Mouse (Mus musculus): ENCODE measurements around the gene Ppp1r10. TPM values are rescaled to one million over a fixed set of nuclear protein-coding genes. Genes with fewer than 3 reads are reported as not detected.
A peak's percentile ranks its signal among the peaks of the same experiment; 100 is the strongest.

The Ppp1r10 gene
- polyA plus RNA-seq, 1 experiment from 2014 or later = 26.9 TPM

- WGBS (ENCODE audit: insufficient replicate concordance) = 67% methylated on average over 8 of the region's 8 CpGs
- no peaks in the 10 kb centered on the region; the same call in 1 of the 2 replicates for H3K9me3 ChIP-seq (replicated peaks; ENCODE audit: control insufficient read depth, low read length)
- H3K4me1 ChIP-seq (ENCODE audit: control insufficient read depth, insufficient read depth, low read length) = peaks cover 35% of the 10 kb centered on the region
- ATAC-seq (replicated peaks; ENCODE audit: insufficient number of reproducible peaks, low FRiP score, low TSS enrichment) = no peak
- peak overlapping the region; percentile 83 for H3K27ac ChIP-seq (ENCODE audit: low read depth, low read length)
- peak overlapping the region; percentile 49 for H3K4me3 ChIP-seq (ENCODE audit: low read depth, low read length)
- H3K4me2 ChIP-seq = peak overlapping the region; percentile 98
- no peaks in the 10 kb centered on the region for H3K27me3 ChIP-seq (ENCODE audit: control insufficient read depth, insufficient read depth, low read length)
- peaks cover 20% of the 10 kb centered on the region for H3K36me3 ChIP-seq (ENCODE audit: control insufficient read depth, insufficient read depth, low read length)
- H3K9ac ChIP-seq (ENCODE audit: low read depth, low read length) = peak overlapping the region; percentile 90; the same call in 1 of the 2 replicates
Observed at GRCm38 (mm10) chr17:35870884-35871696, 45.1 kb upstream of the Ppp1r10 start.

DNA sequence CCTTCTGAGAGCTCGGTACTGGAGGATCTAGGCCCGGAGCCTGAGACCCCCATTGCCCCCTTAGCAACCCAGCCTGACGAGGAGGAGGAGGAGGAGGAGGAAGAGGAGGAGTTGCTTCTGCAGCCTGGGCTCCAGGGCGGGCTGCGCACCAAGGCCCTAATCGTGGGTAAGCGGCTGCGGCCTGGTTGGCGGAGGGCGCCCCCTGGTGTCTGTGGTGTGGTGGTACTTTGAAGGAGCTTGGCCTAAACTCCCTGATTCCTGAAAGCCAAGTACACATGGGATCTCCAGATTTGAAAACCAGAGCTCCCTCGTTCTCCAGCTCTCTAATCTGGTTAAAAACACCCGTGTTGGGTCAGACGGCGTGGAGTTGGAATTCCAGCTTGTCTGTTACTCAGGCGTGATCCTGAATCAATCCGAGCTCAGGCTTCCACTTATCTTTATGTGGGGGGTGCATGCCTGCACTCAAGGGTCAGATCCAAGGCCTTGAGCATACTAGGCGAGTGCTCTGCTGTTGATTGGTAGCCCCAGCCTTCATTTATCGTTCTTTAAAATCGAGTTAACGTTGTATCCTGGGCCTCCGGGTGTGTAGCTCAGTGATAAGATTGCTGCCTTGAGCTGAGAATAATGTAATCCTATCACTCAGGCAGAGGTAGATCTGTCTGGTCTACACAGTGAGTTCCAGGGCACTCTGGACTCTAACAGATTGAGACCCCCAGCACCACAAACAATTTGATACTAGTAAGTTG lies 42.3 kb upstream of the Ppp1r10 start:
- H3K36me3 ChIP-seq (ENCODE audit: control insufficient read depth, insufficient read depth, low read length) = peaks cover 23% of the 10 kb centered on the region
- peak overlapping the region; percentile 40 for H3K4me2 ChIP-seq
- peak overlapping the region; percentile 46; the same call in 1 of the 2 replicates for H3K9ac ChIP-seq (ENCODE audit: low read depth, low read length)
- no peak overlapping the region for H3K27ac ChIP-seq (ENCODE audit: low read depth, low read length)
- ATAC-seq (replicated peaks; ENCODE audit: insufficient number of reproducible peaks, low FRiP score, low TSS enrichment) = peak; percentile 25; the same call in 1 of the 2 replicates
- H3K4me3 ChIP-seq (ENCODE audit: low read depth, low read length) = peak overlapping the region; percentile 16; the same call in 1 of the 2 replicates
- 25% methylated on average over 21 of the region's 21 CpGs for WGBS (ENCODE audit: insufficient replicate concordance)
- H3K27me3 ChIP-seq (ENCODE audit: control insufficient read depth, insufficient read depth, low read length) = no peaks in the 10 kb centered on the region
- no peaks in the 10 kb centered on the region; the same call in 1 of the 2 replicates for H3K9me3 ChIP-seq (replicated peaks; ENCODE audit: control insufficient read depth, low read length)
- peaks cover 24% of the 10 kb centered on the region for H3K4me1 ChIP-seq (ENCODE audit: control insufficient read depth, insufficient read depth, low read length)

DNA sequence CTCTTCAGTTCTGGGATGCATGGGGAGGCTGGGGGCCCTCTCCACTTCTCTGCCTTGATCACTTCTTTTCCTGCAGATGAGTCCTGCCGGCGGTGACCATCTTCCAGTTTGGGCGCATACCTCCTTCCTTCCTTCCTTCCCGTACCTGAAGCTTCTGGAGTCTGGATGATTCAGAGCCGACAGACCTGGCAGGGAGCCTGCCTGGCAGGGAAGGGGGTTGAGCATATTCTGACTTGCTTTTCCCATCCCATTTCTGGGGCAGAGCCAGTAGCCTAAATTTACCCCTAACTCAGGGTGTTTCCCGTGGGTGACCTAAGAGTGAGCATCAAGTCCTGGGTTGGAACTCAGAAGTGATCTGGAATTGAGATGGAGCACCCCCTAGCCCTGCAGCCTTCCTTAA lies 41.5 kb upstream of the Ppp1r10 start:
- Histone ChIP-seq H3K36me3 (ENCODE audit: control insufficient read depth, insufficient read depth, low read length) (peaks cover 23% of the 10 kb centered on the region), H3K27ac (ENCODE audit: low read depth, low read length) (no peak overlapping the region), H3K4me3 (ENCODE audit: low read depth, low read length) (no peak overlapping the region), H3K27me3 (ENCODE audit: control insufficient read depth, insufficient read depth, low read length) (no peaks in the 10 kb centered on the region), H3K9me3 (replicated peaks; ENCODE audit: control insufficient read depth, low read length) (no peaks in the 10 kb centered on the region; the same call in 1 of the 2 replicates), H3K4me2 (no peak overlapping the region), H3K9ac (ENCODE audit: low read depth, low read length) (no peak overlapping the region), H3K4me1 (ENCODE audit: control insufficient read depth, insufficient read depth, low read length) (peaks cover 20% of the 10 kb centered on the region; the same call in 1 of the 2 replicates)
- no peak for ATAC-seq (replicated peaks; ENCODE audit: insufficient number of reproducible peaks, low FRiP score, low TSS enrichment)
- WGBS (ENCODE audit: insufficient replicate concordance) = 82% methylated on average over 6 of the region's 6 CpGs

DNA sequence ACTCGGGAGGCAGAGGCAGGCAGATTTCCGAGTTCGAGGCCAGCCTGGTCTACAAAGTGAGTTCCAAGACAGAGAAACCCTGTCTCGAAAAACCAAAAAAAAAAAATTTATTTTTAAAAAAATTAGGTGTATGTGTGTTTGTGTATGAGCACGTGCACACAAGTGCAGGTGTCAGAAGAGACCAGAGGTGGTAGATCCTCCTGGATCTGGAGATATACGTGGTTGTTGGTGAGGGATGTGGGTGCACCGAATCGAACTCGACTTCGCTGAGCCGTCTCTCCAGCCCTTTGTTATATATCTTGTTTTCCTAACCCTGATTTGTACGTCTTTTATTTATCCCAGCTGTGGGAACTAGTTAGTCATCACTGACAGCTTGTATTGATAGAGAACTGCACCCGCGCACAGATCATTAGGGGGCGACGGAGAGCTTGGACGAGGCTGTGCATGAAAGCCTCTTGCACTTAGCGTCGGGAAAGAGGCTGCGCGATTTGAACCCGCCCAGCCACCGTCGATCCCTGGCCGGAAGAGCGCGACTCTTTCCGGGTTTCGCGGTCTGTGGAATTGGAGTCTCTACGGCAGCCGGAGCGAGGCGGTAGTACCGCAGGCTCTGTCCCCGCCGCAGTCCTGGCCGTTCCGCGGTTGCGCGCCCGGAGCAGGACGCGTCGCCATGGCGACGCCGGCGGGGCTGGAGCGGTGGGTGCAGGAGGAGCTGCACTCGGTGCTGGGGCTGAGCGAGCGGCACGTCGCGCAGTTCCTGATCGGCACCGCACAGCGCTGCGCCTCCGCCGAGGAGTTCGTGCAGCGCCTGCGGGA lies 36.8 kb upstream of the Ppp1r10 start, which contains the start of gene Dhx16:
Gene Dhx16 (plus strand): TSS at position 575 of the 813 bp plus-strand sequence.
- Histone ChIP-seq H3K27me3 (ENCODE audit: control insufficient read depth, insufficient read depth, low read length) (no peaks in the 10 kb centered on the region), H3K4me1 (ENCODE audit: control insufficient read depth, insufficient read depth, low read length) (peaks cover 5% of the 10 kb centered on the region; the same call in 1 of the 2 replicates), H3K4me3 (ENCODE audit: low read depth, low read length) (peak within 1 kb of the TSS; percentile 90), H3K9ac (ENCODE audit: low read depth, low read length) (peak within 1 kb of the TSS; percentile 77), H3K9me3 (replicated peaks; ENCODE audit: control insufficient read depth, low read length) (no peaks in the 10 kb centered on the region), H3K36me3 (ENCODE audit: control insufficient read depth, insufficient read depth, low read length) (peaks cover 31% of the 10 kb centered on the region), H3K4me2 (peak within 1 kb of the TSS; percentile 67), H3K27ac (ENCODE audit: low read depth, low read length) (peak within 1 kb of the TSS; percentile 54; the same call in 1 of the 2 replicates)
- WGBS (ENCODE audit: insufficient replicate concordance) = 6% methylated on average over 66 of the region's 66 CpGs
- peak; percentile 89 for ATAC-seq (replicated peaks; ENCODE audit: insufficient number of reproducible peaks, low FRiP score, low TSS enrichment)

DNA sequence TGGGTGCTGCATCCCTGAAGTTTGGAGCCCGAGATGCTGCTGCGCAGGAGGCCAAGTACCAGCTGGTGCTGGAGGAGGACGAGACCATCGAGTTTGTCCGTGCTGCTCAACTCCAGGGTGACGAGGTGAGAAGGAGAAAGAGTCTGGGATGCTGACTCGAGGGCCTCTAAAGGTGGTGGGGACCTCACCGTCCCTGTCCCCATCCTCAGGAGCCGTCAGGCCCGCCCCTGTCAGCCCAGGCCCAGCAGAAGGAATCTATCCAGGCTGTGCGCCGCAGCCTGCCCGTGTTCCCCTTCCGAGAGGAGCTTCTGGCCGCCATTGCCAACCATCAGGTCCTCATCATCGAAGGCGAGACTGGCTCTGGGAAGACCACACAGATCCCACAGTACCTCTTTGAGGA lies 33.3 kb upstream of the Ppp1r10 start:
- Histone ChIP-seq H3K4me2 (no peak overlapping the region), H3K27ac (ENCODE audit: low read depth, low read length) (no peak overlapping the region), H3K36me3 (ENCODE audit: control insufficient read depth, insufficient read depth, low read length) (peaks cover 32% of the 10 kb centered on the region), H3K4me1 (ENCODE audit: control insufficient read depth, insufficient read depth, low read length) (peaks cover 5% of the 10 kb centered on the region; the same call in 1 of the 2 replicates), H3K9me3 (replicated peaks; ENCODE audit: control insufficient read depth, low read length) (no peaks in the 10 kb centered on the region), H3K9ac (ENCODE audit: low read depth, low read length) (no peak overlapping the region), H3K4me3 (ENCODE audit: low read depth, low read length) (no peak overlapping the region), H3K27me3 (ENCODE audit: control insufficient read depth, insufficient read depth, low read length) (no peaks in the 10 kb centered on the region)
- WGBS (ENCODE audit: insufficient replicate concordance) = 92% methylated on average over 17 of the region's 17 CpGs
- ATAC-seq (replicated peaks; ENCODE audit: insufficient number of reproducible peaks, low FRiP score, low TSS enrichment) = no peak

GRCm38 (mm10) chr17:35883777-35884176 lies 32.5 kb upstream of the Ppp1r10 start:
- no peaks in the 10 kb centered on the region for H3K9me3 ChIP-seq (replicated peaks; ENCODE audit: control insufficient read depth, low read length)
- no peak for ATAC-seq (replicated peaks; ENCODE audit: insufficient number of reproducible peaks, low FRiP score, low TSS enrichment)
- H3K27me3 ChIP-seq (ENCODE audit: control insufficient read depth, insufficient read depth, low read length) = no peaks in the 10 kb centered on the region
- no peak overlapping the region for H3K9ac ChIP-seq (ENCODE audit: low read depth, low read length)
- no peak overlapping the region for H3K4me2 ChIP-seq
- H3K4me1 ChIP-seq (ENCODE audit: control insufficient read depth, insufficient read depth, low read length) = peaks cover 5% of the 10 kb centered on the region; the same call in 1 of the 2 replicates
- WGBS (ENCODE audit: insufficient replicate concordance) = 94% methylated on average over 14 of the region's 14 CpGs
- no peak overlapping the region for H3K27ac ChIP-seq (ENCODE audit: low read depth, low read length)
- H3K36me3 ChIP-seq (ENCODE audit: control insufficient read depth, insufficient read depth, low read length) = peaks cover 38% of the 10 kb centered on the region
- H3K4me3 ChIP-seq (ENCODE audit: low read depth, low read length) = no peak overlapping the region

GRCm38 (mm10) chr17:35887725-35888124 lies 28.5 kb upstream of the Ppp1r10 start:
- Histone ChIP-seq H3K27ac (ENCODE audit: low read depth, low read length) (no peak overlapping the region), H3K27me3 (ENCODE audit: control insufficient read depth, insufficient read depth, low read length) (no peaks in the 10 kb centered on the region), H3K4me3 (ENCODE audit: low read depth, low read length) (no peak overlapping the region), H3K36me3 (ENCODE audit: control insufficient read depth, insufficient read depth, low read length) (peaks cover 50% of the 10 kb centered on the region), H3K4me2 (no peak overlapping the region), H3K9me3 (replicated peaks; ENCODE audit: control insufficient read depth, low read length) (no peaks in the 10 kb centered on the region), H3K4me1 (ENCODE audit: control insufficient read depth, insufficient read depth, low read length) (no peaks in the 10 kb centered on the region), H3K9ac (ENCODE audit: low read depth, low read length) (no peak overlapping the region)
- 80% methylated on average over 15 of the region's 17 CpGs for WGBS (ENCODE audit: insufficient replicate concordance)
- no peak for ATAC-seq (replicated peaks; ENCODE audit: insufficient number of reproducible peaks, low FRiP score, low TSS enrichment)
